Mouse (Mus musculus) lung, adult 2 months (tissue): Measurements from ENCODE around the gene Unc13b.

Experiments used
- CTCF ChIP-seq: fragments of 200-500 bp; IDR thresholded peaks from 2 replicates; pipeline ENCODE4 v1.5.1; 2011; ENCODE audit warnings: mild to moderate bottlenecking, low read length, control low read depth; ENCODE audit not compliant: insufficient read depth
- POLR2A ChIP-seq: fragments of 200-500 bp; IDR thresholded peaks from 2 replicates; pipeline ENCODE4 v1.6.1; 2011; ENCODE audit warnings: low read depth, mild to moderate bottlenecking, control low read depth, low read length, borderline replicate concordance; ENCODE audit errors: extremely low read depth

GRCm38 (mm10) chr4:43266146-43266545 lies 207.4 kb downstream of the Unc13b start:
- no peak for TF ChIP-seq CTCF
- TF ChIP-seq POLR2A: no peak
